Comparison of ENCODE assay signal across 9 mouse cellular contexts in genomic region chr2:155385090-155385489, GRCm38 (mm10). TPM values are rescaled to one million over a fixed set of nuclear protein-coding genes. Genes with fewer than 3 reads are reported as not detected.
A peak's percentile ranks its signal among the peaks of the same experiment; 100 is the strongest.
DNase-seq lines count a peak whose midpoint lies in the region; ATAC-seq and TF ChIP-seq lines count a peak whose summit lies in the region.
"Had no signal": no experiment of that assay in that cellular context is flagged by ENCODE, and none has a peak within 500 bp of the region (broad histone marks: within the 10 kb centered on the region; RNA-seq: fewer than 3 reads in every experiment).

No protein-coding gene starts in this region.

- peaks cover 29% of the 10 kb centered on the region for H3K36me3 ChIP-seq in kidney, embryonic 15.5 days
- peaks cover 51% of the 10 kb centered on the region for H3K36me3 ChIP-seq in liver, adult 2 months (ENCODE audit: control insufficient read depth, insufficient read depth, low read length)
- H3K36me3 ChIP-seq in neural tube, embryonic 11.5 days (ENCODE audit: control insufficient read depth, insufficient read depth, low read length), result peaks cover 3% of the 10 kb centered on the region; the same call in 1 of the 2 replicates

- H3K9me3 ChIP-seq in kidney, embryonic 15.5 days (replicated peaks), result no peaks in the 10 kb centered on the region
- no peaks in the 10 kb centered on the region for H3K9me3 ChIP-seq in neural tube, embryonic 11.5 days (ENCODE audit: control insufficient read depth, low read length)
- H3K9me3 ChIP-seq: embryonic facial prominence, embryonic 13.5 days had no signal

- peaks cover 39% of the 10 kb centered on the region for H3K4me1 ChIP-seq in kidney, embryonic 15.5 days
- H3K4me1 ChIP-seq in liver, adult 2 months (ENCODE audit: control insufficient read depth, insufficient read depth, low read length), result peaks cover 22% of the 10 kb centered on the region
- peaks cover 20% of the 10 kb centered on the region for H3K4me1 ChIP-seq in neural tube, embryonic 11.5 days (ENCODE audit: control insufficient read depth, insufficient read depth, low read length)

- H3K4me2 ChIP-seq in kidney, embryonic 15.5 days, result no peak overlapping the region
- H3K4me2 ChIP-seq in neural tube, embryonic 11.5 days (ENCODE audit: low read depth), result peak overlapping the region; percentile 20; the same call in 1 of the 2 replicates
- H3K4me2 ChIP-seq: embryonic facial prominence, embryonic 13.5 days had no signal

- no peak overlapping the region for H3K27ac ChIP-seq in kidney, embryonic 15.5 days
- H3K27ac ChIP-seq in liver, adult 2 months (replicated peaks; ENCODE audit: insufficient read depth, low read depth, low read length), result no peak overlapping the region
- no peak overlapping the region for H3K27ac ChIP-seq in neural tube, embryonic 11.5 days (ENCODE audit: low read depth, low read length)
- H3K27ac ChIP-seq: embryonic facial prominence, embryonic 13.5 days had no signal

- H3K27me3 ChIP-seq in kidney, embryonic 15.5 days, result peaks cover 9% of the 10 kb centered on the region
- H3K27me3 ChIP-seq in liver, adult 2 months (ENCODE audit: control insufficient read depth, insufficient read depth, low read length), result no peaks in the 10 kb centered on the region
- no peaks in the 10 kb centered on the region for H3K27me3 ChIP-seq in neural tube, embryonic 11.5 days (ENCODE audit: control insufficient read depth, insufficient read depth, low read length)

- no peak for TF ChIP-seq POLR2A in liver, adult 2 months (IDR thresholded peaks at IDR 0.05; ENCODE audit: extremely low read depth, insufficient read depth, low read length)

- H3K9ac ChIP-seq in kidney, embryonic 15.5 days, result no peak overlapping the region
- H3K9ac ChIP-seq in liver, adult 2 months (ENCODE audit: low read depth, low read length), result no peak overlapping the region
- H3K9ac ChIP-seq in neural tube, embryonic 11.5 days (ENCODE audit: low read length), result no peak overlapping the region
- H3K9ac ChIP-seq: embryonic facial prominence, embryonic 13.5 days had no signal

- no peak overlapping the region for H3K4me3 ChIP-seq in kidney, embryonic 15.5 days (replicated peaks)
- H3K4me3 ChIP-seq in liver, adult 2 months (ENCODE audit: insufficient read depth, low read depth, low read length), result no peak overlapping the region; the same call in 1 of the 2 replicates
- no peak overlapping the region for H3K4me3 ChIP-seq in neural tube, embryonic 11.5 days (ENCODE audit: low read depth, low read length)
- H3K4me3 ChIP-seq: embryonic facial prominence, embryonic 13.5 days had no signal

- 31% methylated on average over 7 of the region's 7 CpGs for WGBS in kidney, embryonic 15.5 days
- WGBS in liver, adult 2 months, result 32% methylated on average over 7 of the region's 7 CpGs
- 32% methylated on average over 7 of the region's 7 CpGs for WGBS in neural tube, embryonic 11.5 days

- peaks cover 16% of the 10 kb centered on the region; the same call in 1 of the 2 replicates for H3K79me2 ChIP-seq in liver, adult 2 months (ENCODE audit: control insufficient read depth, insufficient read depth, low read length)

- no peak for ATAC-seq in kidney, embryonic 15.5 days (replicated peaks; ENCODE audit: low FRiP score)
- no peak for ATAC-seq in neural tube, embryonic 11.5 days (ENCODE audit: insufficient read depth, low FRiP score, low TSS enrichment)

- TF ChIP-seq CTCF in liver, adult 2 months (IDR thresholded peaks at IDR 0.05; ENCODE audit: low read depth, low read length), result peak; percentile 74

- peak; percentile 86 for DNase-seq in kidney, adult 18-20 months
- peak; percentile 84 for DNase-seq in cerebellum, adult 8-10 months
- DNase-seq in frontal cortex, postnatal 36 days (ENCODE audit: low spot score in 2 of 2), result peak; percentile 76 to 86
- peak; percentile 70 to 87 for DNase-seq in kidney, adult 8-10 months
- DNase-seq in liver, adult 2 months (ENCODE audit: extremely low read depth, low read depth, low spot score), result peak; percentile 60
- peak; percentile 78 for DNase-seq in neural tube, embryonic 11.5 days (ENCODE audit: low spot score)
- peak; percentile 69 for DNase-seq in telencephalon, adult 2 months (ENCODE audit: low read depth, low spot score)

RNA-seq across cellular contexts. Expression of gene Trp53inp2, which starts 4.2 kb away (rescaled TPM):
- polyA plus RNA-seq in kidney, embryonic 15.5 days (2015; fragmentation: Nextera tagmentation; extraction: Ambion mirVana), result 23.5 and 25.7 TPM in 2 replicates
- 54.2 and 60.6 TPM in 2 replicates for total RNA-seq in liver, adult 2 months (2014; rRNA removed)
- polyA plus RNA-seq in liver, adult 2 months (2012; rRNA removed), result 98.7 and 142 TPM in 2 replicates
- polyA plus RNA-seq in neural tube, embryonic 11.5 days (2014; fragmentation: Nextera tagmentation; extraction: Ambion mirVana), result 94.0 and 104 TPM in 2 replicates

RNA-seq across cellular contexts. Expression of gene Pigu, which starts 27.9 kb away (rescaled TPM):
- 59.1 and 62.7 TPM in 2 replicates for polyA plus RNA-seq in kidney, embryonic 15.5 days (2015; fragmentation: Nextera tagmentation; extraction: Ambion mirVana)
- 9.3 and 11.9 TPM in 2 replicates for total RNA-seq in liver, adult 2 months (2014; rRNA removed)
- 19.5 and 24.0 TPM in 2 replicates for polyA plus RNA-seq in liver, adult 2 months (2012; rRNA removed)
- 56.1 and 58.0 TPM in 2 replicates for polyA plus RNA-seq in neural tube, embryonic 11.5 days (2014; fragmentation: Nextera tagmentation; extraction: Ambion mirVana)
